Mouse (Mus musculus): ENCODE data around the gene Mical2. TPM values are rescaled to one million over a fixed set of nuclear protein-coding genes. Genes with fewer than 3 reads are reported as not detected.

Gene Mical2
- polyA plus RNA-seq, 1 experiment = 76.3 TPM

- Histone ChIP-seq H3K4me3 (ENCODE audit: insufficient read depth, low read length) (no peak overlapping the region), H3K27ac (ENCODE audit: insufficient read depth, low read length) (no peak overlapping the region), H3K4me1 (ENCODE audit: control insufficient read depth, insufficient read depth, low read length) (peaks cover 13% of the 10 kb centered on the region; the same call in 1 of the 2 replicates)
- TF ChIP-seq CTCF (IDR thresholded peaks at IDR 0.05; ENCODE audit: borderline replicate concordance, insufficient read depth, low read length) (no peak), POLR2A (IDR thresholded peaks at IDR 0.05; ENCODE audit: low read depth, low read length) (no peak)
These were observed 13.4 kb downstream of the Mical2 start for GRCm38 (mm10) chr7:112238768-112239728.

GRCm38 (mm10) chr7:112240748-112241147 is 15.1 kb downstream of the Mical2 start:
- no peak overlapping the region for H3K27ac ChIP-seq (ENCODE audit: insufficient read depth, low read length)
- no peak overlapping the region for H3K4me3 ChIP-seq (ENCODE audit: insufficient read depth, low read length)
- H3K4me1 ChIP-seq (ENCODE audit: control insufficient read depth, insufficient read depth, low read length) = peaks cover 8% of the 10 kb centered on the region; the same call in 1 of the 2 replicates
- TF ChIP-seq POLR2A (IDR thresholded peaks at IDR 0.05; ENCODE audit: low read depth, low read length) (no peak), CTCF (IDR thresholded peaks at IDR 0.05; ENCODE audit: borderline replicate concordance, insufficient read depth, low read length) (no peak)

GRCm38 (mm10) chr7:112241211-112241944 is 15.7 kb downstream of the Mical2 start:
- Histone ChIP-seq H3K27ac (ENCODE audit: insufficient read depth, low read length) (no peak overlapping the region), H3K4me1 (ENCODE audit: control insufficient read depth, insufficient read depth, low read length) (peaks cover 8% of the 10 kb centered on the region; the same call in 1 of the 2 replicates), H3K4me3 (ENCODE audit: insufficient read depth, low read length) (no peak overlapping the region)
- TF ChIP-seq CTCF (IDR thresholded peaks at IDR 0.05; ENCODE audit: borderline replicate concordance, insufficient read depth, low read length) = no peak
- no peak for TF ChIP-seq POLR2A (IDR thresholded peaks at IDR 0.05; ENCODE audit: low read depth, low read length)

GRCm38 (mm10) chr7:112241945-112242329 is 16.3 kb downstream of the Mical2 start:
- no peak overlapping the region for H3K27ac ChIP-seq (ENCODE audit: insufficient read depth, low read length)
- TF ChIP-seq CTCF (IDR thresholded peaks at IDR 0.05; ENCODE audit: borderline replicate concordance, insufficient read depth, low read length) (no peak), POLR2A (IDR thresholded peaks at IDR 0.05; ENCODE audit: low read depth, low read length) (no peak)
- H3K4me1 ChIP-seq (ENCODE audit: control insufficient read depth, insufficient read depth, low read length) = peaks cover 8% of the 10 kb centered on the region; the same call in 1 of the 2 replicates
- H3K4me3 ChIP-seq (ENCODE audit: insufficient read depth, low read length) = no peak overlapping the region

- no peak for TF ChIP-seq CTCF (IDR thresholded peaks at IDR 0.05; ENCODE audit: borderline replicate concordance, insufficient read depth, low read length)
- no peak for TF ChIP-seq POLR2A (IDR thresholded peaks at IDR 0.05; ENCODE audit: low read depth, low read length)
- H3K4me3 ChIP-seq (ENCODE audit: insufficient read depth, low read length) = no peak overlapping the region
- H3K27ac ChIP-seq (ENCODE audit: insufficient read depth, low read length) = no peak overlapping the region
- peaks cover 5% of the 10 kb centered on the region; the same call in 1 of the 2 replicates for H3K4me1 ChIP-seq (ENCODE audit: control insufficient read depth, insufficient read depth, low read length)
These were observed 16.9 kb downstream of the Mical2 start for GRCm38 (mm10) chr7:112242587-112242986.

- Histone ChIP-seq H3K4me1 (ENCODE audit: control insufficient read depth, insufficient read depth, low read length) (no peaks in the 10 kb centered on the region), H3K27ac (ENCODE audit: insufficient read depth, low read length) (no peak overlapping the region), H3K4me3 (ENCODE audit: insufficient read depth, low read length) (no peak overlapping the region)
- TF ChIP-seq POLR2A (IDR thresholded peaks at IDR 0.05; ENCODE audit: low read depth, low read length) (no peak), CTCF (IDR thresholded peaks at IDR 0.05; ENCODE audit: borderline replicate concordance, insufficient read depth, low read length) (no peak)
These were observed 18.4 kb downstream of the Mical2 start for GRCm38 (mm10) chr7:112244071-112244470.

GRCm38 (mm10) chr7:112244683-112245082 is 19.0 kb downstream of the Mical2 start:
- Histone ChIP-seq H3K4me3 (ENCODE audit: insufficient read depth, low read length) (no peak overlapping the region), H3K4me1 (ENCODE audit: control insufficient read depth, insufficient read depth, low read length) (no peaks in the 10 kb centered on the region), H3K27ac (ENCODE audit: insufficient read depth, low read length) (no peak overlapping the region)
- TF ChIP-seq POLR2A (IDR thresholded peaks at IDR 0.05; ENCODE audit: low read depth, low read length) (no peak), CTCF (IDR thresholded peaks at IDR 0.05; ENCODE audit: borderline replicate concordance, insufficient read depth, low read length) (no peak)

GRCm38 (mm10) chr7:112245839-112246438 is 20.3 kb downstream of the Mical2 start:
- H3K4me3 ChIP-seq (ENCODE audit: insufficient read depth, low read length) = no peak overlapping the region
- no peak for TF ChIP-seq POLR2A (IDR thresholded peaks at IDR 0.05; ENCODE audit: low read depth, low read length)
- no peak for TF ChIP-seq CTCF (IDR thresholded peaks at IDR 0.05; ENCODE audit: borderline replicate concordance, insufficient read depth, low read length)
- H3K4me1 ChIP-seq (ENCODE audit: control insufficient read depth, insufficient read depth, low read length) = no peaks in the 10 kb centered on the region
- no peak overlapping the region for H3K27ac ChIP-seq (ENCODE audit: insufficient read depth, low read length)

GRCm38 (mm10) chr7:112246442-112246841 is 20.8 kb downstream of the Mical2 start:
- Histone ChIP-seq H3K27ac (ENCODE audit: insufficient read depth, low read length) (no peak overlapping the region), H3K4me1 (ENCODE audit: control insufficient read depth, insufficient read depth, low read length) (no peaks in the 10 kb centered on the region), H3K4me3 (ENCODE audit: insufficient read depth, low read length) (no peak overlapping the region)
- TF ChIP-seq CTCF (IDR thresholded peaks at IDR 0.05; ENCODE audit: borderline replicate concordance, insufficient read depth, low read length) = no peak
- TF ChIP-seq POLR2A (IDR thresholded peaks at IDR 0.05; ENCODE audit: low read depth, low read length) = no peak
